8 mouse cellular contexts compared by ENCODE assay signal in genomic region chr14:60682361-60683023, GRCm38 (mm10). TPM values are rescaled to one million over a fixed set of nuclear protein-coding genes. Genes with fewer than 3 reads are reported as not detected.
A peak's percentile ranks its signal among the peaks of the same experiment; 100 is the strongest.
DNase-seq lines count a peak whose midpoint lies in the region; ATAC-seq and TF ChIP-seq lines count a peak whose summit lies in the region.

No protein-coding gene starts in this region.

- peak; percentile 56 for TF ChIP-seq EP300 in heart, adult 2 months (IDR thresholded peaks at IDR 0.05; ENCODE audit: insufficient read depth, low read depth, low read length)

- H3K4me1 ChIP-seq in midbrain, embryonic 10.5 days, result peaks cover 36% of the 10 kb centered on the region
- peaks cover 2% of the 10 kb centered on the region for H3K4me1 ChIP-seq in midbrain, embryonic 11.5 days (ENCODE audit: control insufficient read depth, insufficient read depth, low read length)
- peaks cover 20% of the 10 kb centered on the region for H3K4me1 ChIP-seq in heart, adult 2 months (ENCODE audit: control insufficient read depth, insufficient read depth, low read length)
- peaks cover 35% of the 10 kb centered on the region for H3K4me1 ChIP-seq in kidney, embryonic 16.5 days (ENCODE audit: insufficient read depth, low read length)
- no peaks in the 10 kb centered on the region for H3K4me1 ChIP-seq in neural tube, embryonic 14.5 days (ENCODE audit: control insufficient read depth, insufficient read depth, low read length)

- DNase-seq in midbrain, embryonic 10.5 days (ENCODE audit: low spot score), result no peak
- no peak for DNase-seq in midbrain, embryonic 11.5 days (ENCODE audit: low spot score, missing footprints)
- DNase-seq in heart, adult 2 months, result peak; percentile 81 to 88
- no peak for DNase-seq in layer of hippocampus, postnatal 36 days

- 70% methylated on average over 12 of the region's 12 CpGs for WGBS in midbrain, embryonic 10.5 days
- 68% methylated on average over 12 of the region's 12 CpGs for WGBS in midbrain, embryonic 11.5 days
- 4% methylated on average over 12 of the region's 12 CpGs for WGBS in heart, adult 2 months
- WGBS in kidney, embryonic 16.5 days, result 24% methylated on average over 12 of the region's 12 CpGs
- WGBS in neural tube, embryonic 14.5 days, result 61% methylated on average over 12 of the region's 12 CpGs

- no peak for ATAC-seq in midbrain, embryonic 11.5 days (ENCODE audit: low FRiP score)
- ATAC-seq in cerebellum, adult (ENCODE audit: insufficient number of reproducible peaks, low FRiP score, low TSS enrichment), result peak; percentile 71
- peak; percentile 86 for ATAC-seq in kidney, embryonic 16.5 days (ENCODE audit: low FRiP score, low TSS enrichment)
- peak; percentile 45; the same call in 1 of the 2 replicates for ATAC-seq in neural tube, embryonic 14.5 days (ENCODE audit: low read depth)
- no peak for ATAC-seq in megakaryocyte, adult 5-6 weeks (ENCODE audit: poor library complexity, severe bottlenecking)

- no peaks in the 10 kb centered on the region for H3K9me3 ChIP-seq in midbrain, embryonic 10.5 days (replicated peaks)
- H3K9me3 ChIP-seq in midbrain, embryonic 11.5 days (ENCODE audit: control insufficient read depth, low read length), result no peaks in the 10 kb centered on the region
- H3K9me3 ChIP-seq in kidney, embryonic 16.5 days (ENCODE audit: low read length), result no peaks in the 10 kb centered on the region
- H3K9me3 ChIP-seq in neural tube, embryonic 14.5 days (ENCODE audit: control insufficient read depth, low read length), result no peaks in the 10 kb centered on the region

- TF ChIP-seq POLR2A in heart, adult 2 months (IDR thresholded peaks at IDR 0.05; ENCODE audit: insufficient read depth, low read depth, low read length), result no peak

- H3K79me2 ChIP-seq in heart, adult 2 months (replicated peaks; ENCODE audit: control insufficient read depth, insufficient read depth, low read length), result peaks cover 2% of the 10 kb centered on the region; the same call in 1 of the 2 replicates

- no peak overlapping the region for H3K9ac ChIP-seq in midbrain, embryonic 11.5 days (ENCODE audit: low read length)
- H3K9ac ChIP-seq in heart, adult 2 months (ENCODE audit: low read depth, low read length), result no peak overlapping the region
- no peak overlapping the region for H3K9ac ChIP-seq in kidney, embryonic 16.5 days (replicated peaks; ENCODE audit: low read length)
- no peak overlapping the region for H3K9ac ChIP-seq in neural tube, embryonic 14.5 days (replicated peaks; ENCODE audit: low read depth, low read length)

- TF ChIP-seq CTCF in heart, adult 2 months (IDR thresholded peaks at IDR 0.05), result no peak

- no peak overlapping the region for H3K4me3 ChIP-seq in midbrain, embryonic 10.5 days
- no peak overlapping the region for H3K4me3 ChIP-seq in midbrain, embryonic 11.5 days (ENCODE audit: low read depth, low read length)
- H3K4me3 ChIP-seq in heart, adult 2 months, result no peak overlapping the region; the same call in 1 of the 2 replicates
- no peak overlapping the region for H3K4me3 ChIP-seq in kidney, embryonic 16.5 days (ENCODE audit: low read length)
- no peak overlapping the region for H3K4me3 ChIP-seq in neural tube, embryonic 14.5 days (ENCODE audit: low read depth, low read length)

- no peaks in the 10 kb centered on the region for H3K27me3 ChIP-seq in midbrain, embryonic 10.5 days (ENCODE audit: low read depth, poor library complexity, severe bottlenecking)
- H3K27me3 ChIP-seq in midbrain, embryonic 11.5 days (ENCODE audit: control insufficient read depth, insufficient read depth, low read length), result no peaks in the 10 kb centered on the region
- no peaks in the 10 kb centered on the region for H3K27me3 ChIP-seq in heart, adult 2 months (ENCODE audit: control insufficient read depth, insufficient read depth, low read length)
- no peaks in the 10 kb centered on the region for H3K27me3 ChIP-seq in kidney, embryonic 16.5 days (ENCODE audit: insufficient read depth, low read length)
- no peaks in the 10 kb centered on the region for H3K27me3 ChIP-seq in neural tube, embryonic 14.5 days (ENCODE audit: control insufficient read depth, insufficient read depth, low read length)

- intact Hi-C loops in heart, adult 2 months (cut with DNase I), result loop anchor here (1.0 kb wide), 1 partner anchor 47 kb away; no protein-coding TSS in a partner anchor

- no peak overlapping the region for H3K4me2 ChIP-seq in midbrain, embryonic 11.5 days
- peak overlapping the region; percentile 10; the same call in 1 of the 2 replicates for H3K4me2 ChIP-seq in kidney, embryonic 16.5 days (replicated peaks; ENCODE audit: low read depth, low read length)
- H3K4me2 ChIP-seq in neural tube, embryonic 14.5 days (ENCODE audit: low read depth, low read length), result no peak overlapping the region

- H3K27ac ChIP-seq in midbrain, embryonic 10.5 days (replicated peaks), result peak overlapping the region; percentile 50; the same call in 1 of the 2 replicates
- no peak overlapping the region for H3K27ac ChIP-seq in midbrain, embryonic 11.5 days (ENCODE audit: low read depth, low read length)
- peak overlapping the region; percentile 72 for H3K27ac ChIP-seq in heart, adult 2 months
- H3K27ac ChIP-seq in kidney, embryonic 16.5 days (ENCODE audit: low read length), result peak overlapping the region; percentile 81
- no peak overlapping the region for H3K27ac ChIP-seq in neural tube, embryonic 14.5 days (ENCODE audit: low read depth, low read length)

- H3K36me3 ChIP-seq in midbrain, embryonic 10.5 days, result peaks cover 22% of the 10 kb centered on the region
- no peaks in the 10 kb centered on the region for H3K36me3 ChIP-seq in midbrain, embryonic 11.5 days (ENCODE audit: control insufficient read depth, insufficient read depth, low read length)
- H3K36me3 ChIP-seq in heart, adult 2 months (ENCODE audit: control insufficient read depth, insufficient read depth, low read length), result no peaks in the 10 kb centered on the region
- H3K36me3 ChIP-seq in kidney, embryonic 16.5 days (ENCODE audit: insufficient read depth, low read length), result no peaks in the 10 kb centered on the region
- no peaks in the 10 kb centered on the region for H3K36me3 ChIP-seq in neural tube, embryonic 14.5 days (ENCODE audit: control insufficient read depth, insufficient read depth, low read length)

RNA-seq across cellular contexts. Expression of gene Spata13, which starts 48.7 kb away (rescaled TPM):
- 67.9 and 70.0 TPM in 2 replicates for polyA plus RNA-seq in midbrain, embryonic 10.5 days (2016; fragmentation: Nextera tagmentation; extraction: Ambion mirVana)
- polyA plus RNA-seq in midbrain, embryonic 11.5 days (2014; fragmentation: Nextera tagmentation; extraction: Ambion mirVana), result 61.0 and 66.0 TPM in 2 replicates
- 10 to 100 TPM; 13.1 to 14.7 TPM for total RNA-seq in heart, adult 2 months (2021)
- 9.5 and 14.4 TPM in 2 replicates for polyA plus RNA-seq in heart, adult 2 months (2012; rRNA removed)
- polyA plus RNA-seq in kidney, embryonic 16.5 days (2015; fragmentation: Nextera tagmentation; extraction: Ambion mirVana), result 67.5 and 68.1 TPM in 2 replicates
- 23.6 and 26.5 TPM in 2 replicates for polyA plus RNA-seq in neural tube, embryonic 14.5 days (2014; fragmentation: Nextera tagmentation; extraction: Ambion mirVana)
- total RNA-seq in layer of hippocampus, postnatal 36 days (2021), result 10 to 100 TPM; 25.6 to 31.8 TPM
- total RNA-seq in megakaryocyte, adult 5-6 weeks (2015), result 9.4 and 10.2 TPM in 2 replicates
- 18.2 and 19.0 TPM in 2 replicates for total RNA-seq in megakaryocyte, adult 5-6 weeks (2017)

Comparison
In these comparisons a context has a peak if more than half of its experiments do, and no peak if none do; other contexts are left out.
1. H3K27ac ChIP-seq: peak in midbrain, embryonic 10.5 days (single experiment), heart, adult 2 months (single experiment) and kidney, embryonic 16.5 days (single experiment); none in midbrain, embryonic 11.5 days (single experiment) and neural tube, embryonic 14.5 days (single experiment).
2. DNase-seq: peak in heart, adult 2 months (2 of 2); none in midbrain, embryonic 10.5 days (single experiment), midbrain, embryonic 11.5 days (single experiment) and layer of hippocampus, postnatal 36 days (0 of 2).
3. ATAC-seq: peak in cerebellum, adult (single experiment), kidney, embryonic 16.5 days (single experiment) and neural tube, embryonic 14.5 days (single experiment); none in midbrain, embryonic 11.5 days (single experiment) and megakaryocyte, adult 5-6 weeks (single experiment).